Mouse (Mus musculus) small intestine, adult 10 weeks (tissue): ENCODE data around the gene Gnmt. TPM values are rescaled to one million over a fixed set of nuclear protein-coding genes. Genes with fewer than 3 reads are reported as not detected.

Experiments
- polyA plus RNA-seq: library from polyadenylated mRNA; stranded (reverse); fragments of 350-450 nt; fragmentation: Illumina TruSeq; extraction: RNeasy Lipid Tissue Mini Kit (QIAGEN cat#74804); gene quantifications from one replicate; pipeline ENCODE4 v1.2.3, GENCODE M21; 2014; ENCODE audit warnings: low replicate concordance

Gene Gnmt
- polyA plus RNA-seq = not detected

DNA sequence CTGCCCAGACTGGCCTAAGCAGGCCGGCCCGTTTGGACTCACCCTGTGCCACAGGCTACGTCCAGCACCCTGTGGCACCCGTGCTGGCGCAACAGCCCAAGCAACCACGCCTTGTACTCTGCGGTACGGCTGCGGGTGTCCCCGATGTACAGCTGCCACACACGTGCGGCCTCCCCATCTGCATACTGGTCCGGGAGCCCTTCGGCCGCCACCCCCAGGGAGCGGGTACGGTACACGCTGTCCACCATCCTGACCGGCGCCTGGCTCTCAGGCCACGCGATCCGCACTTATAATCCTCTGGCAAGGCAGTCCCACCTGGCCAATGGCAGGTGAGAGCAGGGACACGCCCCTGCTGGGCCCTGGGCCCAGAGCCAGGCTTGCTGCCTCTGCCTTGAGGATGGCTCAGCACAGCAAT is at the start of gene Gnmt:
Gene Gnmt (minus strand): TSS at position 265 of the 415 bp plus-strand sequence.

DNA sequence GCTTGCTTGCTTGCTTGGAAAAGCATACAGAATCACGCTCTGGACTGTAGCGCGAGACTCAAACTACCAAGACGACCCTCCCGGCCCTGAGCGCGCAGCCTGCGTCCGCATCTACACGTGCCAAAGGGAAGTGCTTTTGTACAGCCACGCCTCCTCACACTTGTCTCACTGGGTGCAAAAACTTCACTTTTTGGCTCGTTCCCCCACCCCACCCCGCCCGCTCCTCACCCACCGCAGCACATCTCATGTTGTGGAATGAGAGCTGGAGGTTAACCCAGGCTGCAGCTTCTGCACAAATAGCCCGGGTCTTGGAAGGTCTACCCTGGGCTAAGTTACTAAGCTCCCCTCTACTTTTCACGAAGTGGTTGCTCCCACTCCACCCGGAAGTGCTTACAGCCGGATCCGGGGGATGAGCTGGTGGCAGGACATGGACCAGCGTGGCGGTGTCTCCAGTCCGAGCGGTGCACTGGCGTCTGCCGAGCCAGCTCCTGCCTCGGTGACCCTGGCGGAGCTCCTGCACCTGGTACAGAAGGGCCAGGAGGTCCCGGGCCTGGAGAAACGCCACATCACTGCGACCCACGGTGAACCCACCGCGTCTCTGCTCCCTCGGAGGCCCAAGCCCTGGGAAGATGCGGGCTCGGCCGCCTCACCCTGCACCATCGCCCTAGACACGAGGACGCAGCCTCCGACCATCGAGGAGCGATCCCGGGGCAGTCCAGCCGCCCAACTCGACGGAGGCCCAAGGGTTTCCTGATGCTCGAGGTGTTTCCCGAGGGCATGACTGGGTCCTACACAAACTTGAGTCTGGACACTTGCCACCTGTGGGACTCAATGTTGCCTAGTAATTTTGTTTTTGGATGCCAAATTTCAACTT is 43.7 kb upstream of the Gnmt start, which contains the start of gene 2310039H08Rik:
Gene 2310039H08Rik (plus strand): TSS at position 232 of the 874 bp plus-strand sequence.

GRCm38 (mm10) chr17:46763544-46763943 is 34.6 kb upstream of the Gnmt start, which contains the start of gene Ptcra:
TSS of gene Ptcra (minus strand) at chr17:46763712.

GRCm38 (mm10) chr17:46751794-46752556 is 23.0 kb upstream of the Gnmt start, which contains the start of gene Cnpy3:
TSS of gene Cnpy3 (minus strand) at chr17:46752214.

DNA sequence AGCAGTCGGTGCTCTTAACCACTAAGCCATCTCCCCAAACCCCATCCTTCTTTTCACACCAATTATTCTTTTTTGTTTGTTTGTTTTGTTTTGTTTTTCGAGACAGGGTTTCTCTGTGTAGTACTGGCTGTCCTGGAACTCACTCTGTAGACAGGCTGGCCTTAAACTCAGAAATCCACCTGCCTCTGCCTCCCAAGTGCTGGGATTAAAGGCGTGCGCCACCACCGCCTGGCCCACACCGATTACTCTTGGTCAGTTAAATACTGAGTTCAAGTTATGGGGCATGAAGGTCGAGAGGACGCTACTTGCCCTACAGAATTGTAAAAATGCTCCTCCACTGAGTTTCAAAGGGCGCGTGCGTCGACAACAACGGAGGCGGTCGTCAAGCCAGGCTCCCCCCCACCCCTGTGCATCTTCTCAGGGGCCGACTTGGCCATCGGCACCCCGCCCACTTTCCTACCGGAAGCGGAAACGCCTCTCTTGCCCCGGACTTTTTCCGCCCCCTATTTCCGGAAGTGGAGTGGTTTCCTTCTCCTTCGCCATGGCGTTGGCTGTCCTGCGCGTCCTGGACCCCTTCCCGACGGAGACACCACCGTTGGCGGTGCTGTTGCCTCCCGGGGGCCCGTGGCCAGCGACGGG is 17.9 kb downstream of the Gnmt start, which contains the start of gene Pex6:
Gene Pex6 (plus strand): TSS at position 505 of the 639 bp plus-strand sequence.

DNA sequence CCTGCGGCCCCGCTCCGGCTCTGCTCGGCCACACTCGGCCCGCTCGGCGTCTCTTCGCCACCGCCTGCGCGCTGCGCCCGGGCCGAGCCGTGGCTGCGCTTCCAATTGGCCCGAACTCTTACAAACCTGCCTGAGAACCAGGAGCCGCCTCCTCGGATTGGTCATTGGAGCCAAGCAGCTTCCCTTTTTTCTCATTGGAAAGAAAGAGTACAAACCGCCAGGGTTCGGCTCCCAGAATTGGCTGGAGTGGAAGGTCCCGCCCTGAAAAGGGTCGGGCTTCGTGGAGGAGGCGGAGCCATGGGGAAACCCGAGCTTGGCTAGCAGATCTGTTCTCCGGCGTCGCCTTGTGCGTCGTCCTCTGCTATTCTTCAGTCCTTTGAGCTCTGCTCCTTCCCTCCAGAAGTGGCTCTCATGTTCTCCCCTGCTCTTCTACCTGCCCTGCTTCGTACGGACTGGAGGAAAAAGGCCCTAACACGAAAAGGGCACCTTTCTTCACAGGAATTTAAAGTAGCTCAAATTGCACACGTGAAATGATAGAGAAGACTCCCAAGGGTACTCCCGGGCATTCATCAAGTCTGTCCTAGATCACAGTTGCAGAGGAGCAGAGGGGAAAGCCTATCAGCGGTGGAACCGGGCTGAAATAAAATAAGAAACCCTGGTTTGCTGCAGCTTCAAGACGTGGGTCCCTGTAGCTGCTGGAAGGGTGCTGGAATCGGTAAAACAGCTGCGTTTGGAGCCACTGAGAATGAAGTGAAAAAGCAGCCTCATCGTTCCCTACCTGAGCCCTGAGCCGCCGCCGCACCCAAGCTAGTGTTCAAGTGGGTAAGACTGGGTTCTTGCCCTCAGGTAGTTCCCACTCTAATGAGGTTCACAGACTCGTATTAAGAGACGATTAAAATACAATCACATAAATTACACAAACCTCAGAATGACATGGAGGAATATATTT is 23.8 kb downstream of the Gnmt start, which contains the start of gene Ppp2r5d:
Gene Ppp2r5d (minus strand): TSS at position 225 of the 949 bp plus-strand sequence.

GRCm38 (mm10) chr17:46680760-46681373 is 48.1 kb downstream of the Gnmt start, which contains the start of gene Klhdc3:
TSS of gene Klhdc3 (minus strand) at chr17:46680914.

GRCm38 (mm10) chr17:46678416-46678815 is 50.6 kb downstream of the Gnmt start, which contains the start of gene Mea1:
TSS of gene Mea1 (plus strand) at chr17:46678793.

Other genes with a start within 250 kb of the Gnmt start
- not detected for gene Ttbk1, start 241.5 kb downstream of the Gnmt start, polyA plus RNA-seq
- 2.1 TPM for gene Dnph1, start 232.5 kb downstream of the Gnmt start, polyA plus RNA-seq
- not detected for gene Cul9, start 182.8 kb downstream of the Gnmt start, polyA plus RNA-seq
- gene Srf, start 173.0 kb downstream of the Gnmt start, polyA plus RNA-seq = 0.15 TPM
- not detected for gene Ptk7, start 99.7 kb downstream of the Gnmt start, polyA plus RNA-seq
- gene Klc4, start 83.1 kb downstream of the Gnmt start, polyA plus RNA-seq = 0.33 TPM
- gene Mrpl2, start 82.9 kb downstream of the Gnmt start, polyA plus RNA-seq = not detected
- not detected for gene Cul7, start 78.8 kb downstream of the Gnmt start, polyA plus RNA-seq
- gene Rrp36, start 54.8 kb downstream of the Gnmt start, polyA plus RNA-seq = 2.2 TPM
- gene Mea1, start 50.4 kb downstream of the Gnmt start, polyA plus RNA-seq = 1.9 TPM
- gene Klhdc3, start 48.3 kb downstream of the Gnmt start, polyA plus RNA-seq = 4.2 TPM
- 9.8 TPM for gene Ppp2r5d, start 24.1 kb downstream of the Gnmt start, polyA plus RNA-seq
- gene Pex6, start 17.7 kb downstream of the Gnmt start, polyA plus RNA-seq = not detected
- gene Cnpy3, start 23.0 kb upstream of the Gnmt start, polyA plus RNA-seq = 1.9 TPM
- not detected for gene Ptcra, start 34.5 kb upstream of the Gnmt start, polyA plus RNA-seq
- gene 2310039H08Rik, start 43.5 kb upstream of the Gnmt start, polyA plus RNA-seq = 11.9 TPM
- 16.6 TPM for gene Rpl7l1, start 53.5 kb upstream of the Gnmt start, polyA plus RNA-seq
- 5.5 TPM for gene Bicral, start 129.3 kb upstream of the Gnmt start, polyA plus RNA-seq
- 0.52 TPM for gene Tbcc, start 161.5 kb upstream of the Gnmt start, polyA plus RNA-seq
- gene Prph2, start 181.3 kb upstream of the Gnmt start, polyA plus RNA-seq = not detected